Mouse (Mus musculus) kidney, adult 2 months (tissue): Measurements from ENCODE around the gene Lfng. TPM values are rescaled to one million over a fixed set of nuclear protein-coding genes. Genes with fewer than 3 reads are reported as not detected.

Source experiments
- DNase-seq: peaks from one replicate; pipeline ENCODE4 v3.0.0; 2021
- H3K27ac ChIP-seq: fragments of 200-500 bp; 2 replicates; pipeline ENCODE4 v1.5.1; 2012; ENCODE audit warnings: low read depth, low read length, control low read depth, inconsistent platforms; ENCODE audit not compliant: insufficient read depth
- H3K27me3 ChIP-seq: fragments of 200-500 bp; replicated peaks from 2 replicates; pipeline ENCODE4 v1.6.1; 2012; ENCODE audit warnings: mild to moderate bottlenecking, moderate library complexity, low read length, inconsistent platforms; ENCODE audit not compliant: control insufficient read depth, insufficient read depth
- H3K36me3 ChIP-seq: fragments of 200-500 bp; 2 replicates; pipeline ENCODE4 v1.6.1; 2012; ENCODE audit warnings: mild to moderate bottlenecking, moderate library complexity, low read length, inconsistent platforms; ENCODE audit not compliant: control insufficient read depth, insufficient read depth
- H3K4me1 ChIP-seq: fragments of 200-500 bp; 2 replicates; pipeline ENCODE4 v1.6.1; 2011; ENCODE audit warnings: low read length; ENCODE audit not compliant: control insufficient read depth, insufficient read depth
- H3K4me3 ChIP-seq: fragments of 200-500 bp; 2 replicates; pipeline ENCODE4 v1.5.1; 2011; ENCODE audit warnings: mild to moderate bottlenecking, low read depth, low read length, control low read depth; ENCODE audit not compliant: insufficient read depth
- CTCF ChIP-seq: fragments of 200-500 bp; conservative IDR thresholded peaks from 2 replicates; pipeline ENCODE4 v1.5.1; 2011; ENCODE audit warnings: low read depth, mild to moderate bottlenecking, control low read depth, low read length, moderate library complexity, mixed read lengths; ENCODE audit not compliant: insufficient read depth, insufficient read length
- POLR2A ChIP-seq: fragments of 200-500 bp; IDR thresholded peaks from one replicate; pipeline ENCODE4 v1.6.1; 2011; ENCODE audit warnings: low read depth, low read length, control low read depth
- WGBS: fragments of 180-500 bp; shearing (Covaris S2); methylation state at CpG from one replicate; pipeline ENCODE4 v1.1.7; 2018; 5-methylcytosine and 5-hydroxymethylcytosine counted together
- polyA plus RNA-seq: library from polyadenylated mRNA; depleted of rRNA; stranded (reverse); fragments of >200 nt; gene quantifications from 2 replicates; pipeline ENCODE4 v1.2.3, GENCODE M21; 2012

Gene Lfng
- polyA plus RNA-seq, 1 experiment = 43.3 TPM

DNA sequence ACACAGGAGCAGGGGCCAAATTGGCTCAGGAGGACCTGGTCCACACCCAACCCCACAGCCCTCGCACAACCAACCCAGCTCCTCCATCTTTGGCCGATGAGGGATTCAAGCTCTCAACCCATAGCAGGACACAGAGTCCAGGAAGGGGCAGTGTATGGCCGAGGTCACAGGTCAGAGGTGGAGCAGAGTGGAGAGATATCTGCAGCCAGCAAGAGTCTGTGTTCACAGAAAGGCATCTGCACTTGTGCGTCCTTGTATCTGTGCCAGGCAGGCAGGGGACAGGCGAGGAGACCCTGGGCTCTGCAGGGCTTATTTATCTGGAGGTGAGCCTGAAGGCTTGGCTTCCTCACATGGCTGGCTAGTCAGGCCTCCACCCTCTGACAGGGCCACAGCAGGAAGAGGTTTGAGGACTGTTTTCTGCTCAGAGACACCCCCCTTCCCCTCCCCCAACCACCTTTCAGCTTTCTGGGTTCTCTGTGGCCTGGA is 31.7 kb upstream of the Lfng start:
- 59% methylated on average over 5 of the region's 5 CpGs for whole genome bisulfite sequencing
- peak; percentile 79 for DNase-seq
- no peaks in the 10 kb centered on the region for H3K27me3 ChIP-seq
- H3K27ac ChIP-seq = peak overlapping the region; percentile 66
- no peak for TF ChIP-seq POLR2A
- no peak for TF ChIP-seq CTCF
- H3K4me1 ChIP-seq = no peaks in the 10 kb centered on the region
- H3K36me3 ChIP-seq = no peaks in the 10 kb centered on the region
- H3K4me3 ChIP-seq = no peak overlapping the region

DNA sequence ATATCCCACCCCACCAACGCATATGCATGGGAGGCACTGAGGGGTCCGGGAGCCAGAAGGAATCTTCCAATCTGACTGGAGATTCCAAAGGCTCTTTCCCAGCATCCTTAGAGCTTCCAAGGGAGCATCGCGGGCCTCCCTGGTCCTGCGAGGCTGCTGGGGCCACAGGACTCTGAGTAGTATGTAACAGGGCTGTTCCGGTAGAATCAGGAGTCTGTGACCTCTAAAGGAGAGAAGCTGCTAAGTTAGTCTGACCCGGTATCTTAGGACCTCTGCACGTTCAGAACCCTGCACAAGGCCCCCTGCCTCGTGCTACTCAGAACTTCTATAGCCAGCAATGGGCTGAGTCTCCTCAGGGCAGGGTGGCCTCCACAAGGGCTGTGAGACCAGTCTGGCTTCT is 27.9 kb upstream of the Lfng start:
- Histone ChIP-seq H3K36me3 (no peaks in the 10 kb centered on the region), H3K4me1 (no peaks in the 10 kb centered on the region)

DNA sequence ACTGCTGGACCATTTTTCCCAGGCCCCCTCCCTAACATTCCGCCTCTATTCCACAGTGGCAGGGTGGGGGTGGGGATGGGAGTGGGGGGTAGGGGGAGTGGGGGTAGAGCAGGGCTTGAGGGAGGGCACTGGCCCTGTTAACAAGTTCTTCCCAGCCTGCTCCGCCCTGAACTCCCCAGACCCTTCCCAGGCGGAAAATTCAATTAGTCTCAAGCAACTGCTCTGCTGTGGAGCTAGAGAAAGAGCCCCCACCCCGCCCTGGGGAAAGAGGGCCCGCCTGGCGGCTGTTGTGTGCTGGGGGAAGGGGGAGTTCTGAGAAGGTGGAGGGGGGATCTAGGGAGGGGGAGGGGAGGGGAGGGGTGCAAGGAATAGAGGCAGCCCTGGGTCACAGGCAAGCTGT is 27.3 kb upstream of the Lfng start:
- H3K27ac ChIP-seq = no peak overlapping the region
- WGBS = 64% methylated on average over 6 of the region's 6 CpGs
- no peak for DNase-seq
- H3K4me1 ChIP-seq = no peaks in the 10 kb centered on the region
- no peak overlapping the region for H3K4me3 ChIP-seq
- H3K27me3 ChIP-seq = no peaks in the 10 kb centered on the region
- TF ChIP-seq POLR2A = no peak
- TF ChIP-seq CTCF = no peak
- no peaks in the 10 kb centered on the region for H3K36me3 ChIP-seq

More for the DNA sequence above, 27.9 kb upstream of the Lfng start:
- Histone ChIP-seq H3K27ac (no peak overlapping the region), H3K27me3 (no peaks in the 10 kb centered on the region), H3K4me3 (no peak overlapping the region)
- DNase-seq = no peak
- 67% methylated on average over 9 of the region's 9 CpGs for WGBS
- no peak for TF ChIP-seq POLR2A
- no peak for TF ChIP-seq CTCF

DNA sequence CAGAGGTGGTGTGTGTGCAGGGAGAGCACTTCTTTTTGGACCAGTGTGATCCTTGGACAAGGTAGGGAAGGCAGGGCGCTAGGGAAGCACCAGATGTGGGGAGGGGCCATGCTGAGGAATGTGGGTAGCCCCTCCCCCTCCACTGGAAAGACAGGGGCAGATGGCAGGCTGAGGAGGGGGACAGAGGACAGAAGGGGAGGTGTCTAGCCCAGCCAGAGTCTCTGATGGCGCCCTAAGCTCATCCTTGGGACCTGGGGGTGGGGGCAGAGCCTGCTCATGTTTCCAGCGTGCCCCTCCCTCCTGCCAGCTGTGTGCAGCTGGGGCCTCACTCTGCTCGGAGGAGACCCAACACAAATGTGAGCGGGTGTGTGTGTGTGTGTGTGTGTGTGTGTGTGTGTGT is 25.6 kb upstream of the Lfng start:
- Histone ChIP-seq H3K36me3 (no peaks in the 10 kb centered on the region), H3K4me1 (no peaks in the 10 kb centered on the region), H3K27me3 (no peaks in the 10 kb centered on the region), H3K4me3 (no peak overlapping the region), H3K27ac (no peak overlapping the region)
- TF ChIP-seq POLR2A (no peak), CTCF (no peak)
- no peak for DNase-seq
- WGBS = 59% methylated on average over 5 of the region's 5 CpGs

DNA sequence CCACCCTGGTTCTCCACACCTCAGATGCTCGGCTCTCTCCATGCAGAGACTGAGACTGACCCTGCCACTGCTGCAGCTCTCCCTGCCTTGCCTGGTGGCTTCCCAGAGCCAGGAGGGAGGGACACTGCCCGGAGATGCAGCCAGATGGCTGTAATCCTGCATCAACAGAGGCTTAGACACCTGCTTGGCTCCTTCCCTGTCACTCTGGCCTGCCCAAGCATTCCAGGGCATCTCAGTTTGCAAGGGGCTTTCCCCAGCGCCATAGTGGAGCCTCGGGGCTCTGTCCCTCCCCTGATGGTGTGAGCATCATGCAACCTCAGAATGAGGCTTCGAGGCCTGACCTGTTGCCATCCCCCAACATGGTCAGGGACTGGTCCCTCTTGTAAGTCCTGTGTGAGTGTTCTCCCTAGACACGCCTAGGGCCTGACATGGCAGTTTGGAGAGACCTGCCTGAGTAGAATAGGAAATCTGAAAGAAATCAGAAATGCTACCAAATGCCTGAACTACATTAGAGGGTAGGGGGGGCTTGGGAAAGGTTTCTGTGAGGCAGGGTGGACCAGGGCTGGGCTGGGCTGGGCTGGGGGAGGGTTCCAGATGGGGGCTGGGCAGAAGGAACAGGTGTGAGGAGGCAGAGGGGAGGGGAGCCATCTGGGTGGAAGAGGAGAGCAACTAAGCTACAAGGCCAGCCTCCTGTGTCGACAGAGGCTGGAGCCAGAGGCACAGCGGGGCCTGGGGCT is 24.0 kb upstream of the Lfng start:
- no peak overlapping the region for H3K27ac ChIP-seq

DNA sequence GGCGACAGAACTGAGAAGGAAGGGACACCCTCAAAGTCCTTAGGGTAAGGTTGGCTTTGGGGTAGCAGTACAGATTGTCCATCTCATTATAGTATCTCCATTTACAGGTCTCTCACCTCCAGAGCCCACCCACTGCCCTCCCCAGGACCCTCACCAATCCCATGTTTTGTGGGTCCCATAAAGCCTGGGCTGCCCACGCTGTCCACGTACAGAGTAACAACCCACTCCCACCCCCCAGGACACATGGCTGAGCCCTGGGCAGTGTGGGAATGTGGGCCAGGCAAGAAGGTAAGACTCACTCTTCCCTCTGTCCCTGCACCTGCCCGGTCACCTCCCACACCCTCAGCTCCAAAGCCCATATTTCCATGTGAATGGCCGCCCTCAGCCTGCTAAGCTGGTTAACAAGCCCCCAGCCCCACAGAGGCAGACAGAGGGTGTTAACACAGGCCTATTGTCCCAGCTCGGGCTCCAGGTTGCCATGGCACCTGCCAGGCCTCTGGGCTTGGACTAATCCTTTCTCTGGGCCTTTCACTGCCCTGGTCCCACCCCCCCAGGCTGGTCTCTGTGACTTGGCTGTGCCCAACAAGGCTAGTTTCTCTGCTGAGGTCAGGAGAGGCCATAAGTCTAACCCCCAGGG is 23.3 kb upstream of the Lfng start:
- Histone ChIP-seq H3K4me1 (no peaks in the 10 kb centered on the region), H3K27ac (no peak overlapping the region), H3K36me3 (no peaks in the 10 kb centered on the region), H3K27me3 (no peaks in the 10 kb centered on the region), H3K4me3 (no peak overlapping the region)
- no peak for DNase-seq
- 77% methylated on average over 6 of the region's 6 CpGs for WGBS
- TF ChIP-seq CTCF = no peak
- TF ChIP-seq POLR2A = no peak

More for the DNA sequence above, 24.0 kb upstream of the Lfng start:
- Histone ChIP-seq H3K4me3 (no peak overlapping the region), H3K4me1 (no peaks in the 10 kb centered on the region), H3K36me3 (no peaks in the 10 kb centered on the region), H3K27me3 (no peaks in the 10 kb centered on the region)
- no peak for DNase-seq
- TF ChIP-seq POLR2A (no peak), CTCF (no peak)
- WGBS = 60% methylated on average over 8 of the region's 8 CpGs

DNA sequence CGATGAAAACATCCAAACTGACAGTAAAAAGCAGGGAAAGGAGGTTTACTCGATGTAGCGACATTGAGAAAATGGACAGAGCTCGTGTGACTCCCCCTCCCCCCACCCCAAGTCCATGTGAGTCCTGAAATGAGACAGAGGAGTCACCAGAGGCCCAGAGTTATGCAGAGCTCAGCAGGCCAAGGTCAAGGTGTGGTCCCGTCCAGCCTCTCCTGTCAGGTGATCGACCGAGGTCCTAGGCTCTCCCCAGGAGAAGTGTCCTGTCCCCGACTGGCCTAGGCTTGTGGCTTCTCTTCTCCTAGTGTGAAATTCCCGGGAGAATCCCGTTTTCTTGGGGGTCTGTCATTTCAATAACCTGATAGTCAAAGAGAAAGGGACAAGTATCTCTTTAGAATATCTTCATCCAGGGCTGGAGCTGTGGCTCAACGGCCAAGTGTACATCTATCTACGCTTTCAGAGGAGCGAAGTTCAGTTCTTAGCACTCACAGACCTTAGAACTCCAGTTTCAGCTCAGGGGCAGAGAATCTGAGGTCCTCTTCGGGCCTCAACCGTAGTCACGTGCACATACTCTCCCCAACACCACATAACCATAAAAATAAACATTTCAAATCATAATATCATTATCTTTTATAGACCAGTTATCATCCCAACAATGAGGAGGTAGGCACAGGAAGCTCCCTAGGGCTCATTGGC is 17.9 kb upstream of the Lfng start:
- TF ChIP-seq CTCF = no peak
- no peak for TF ChIP-seq POLR2A
- no peaks in the 10 kb centered on the region for H3K4me1 ChIP-seq
- H3K27ac ChIP-seq = no peak overlapping the region
- DNase-seq = no peak
- no peak overlapping the region for H3K4me3 ChIP-seq
- no peaks in the 10 kb centered on the region for H3K27me3 ChIP-seq
- no peaks in the 10 kb centered on the region for H3K36me3 ChIP-seq
- 84% methylated on average over 16 of the region's 16 CpGs for WGBS
